Mouse (Mus musculus): ENCODE results near the gene Fam89b. TPM values are rescaled to one million over a fixed set of nuclear protein-coding genes. Genes with fewer than 3 reads are reported as not detected.

Fam89b gene
- polyA plus RNA-seq, 1 experiment from 2014 or later, result 68.6 TPM

GRCm38 (mm10) chr19:5742241-5742641, 12.8 kb upstream of the Fam89b start:
- ATAC-seq (replicated peaks; ENCODE audit: extremely low read depth, insufficient read depth, low FRiP score), result peak; percentile 33
- H3K4me2 ChIP-seq (ENCODE audit: low read depth, low read length), result peak overlapping the region; percentile 96
- H3K4me1 ChIP-seq (ENCODE audit: control insufficient read depth, insufficient read depth, low read length), result peaks cover 47% of the 10 kb centered on the region
- no peaks in the 10 kb centered on the region for H3K9me3 ChIP-seq (replicated peaks; ENCODE audit: control insufficient read depth, low read length)
- under 1% methylated on average over 31 of the region's 32 CpGs for WGBS
- H3K27ac ChIP-seq (ENCODE audit: low read length), result peak overlapping the region; percentile 95
- no peaks in the 10 kb centered on the region for H3K36me3 ChIP-seq (ENCODE audit: control insufficient read depth, insufficient read depth)
- peak overlapping the region; percentile 85 for H3K4me3 ChIP-seq (ENCODE audit: low read length)
- H3K9ac ChIP-seq (ENCODE audit: low read length), result peak overlapping the region; percentile 96
- 0 out of 2 replicates have a peak, but pooled peaks cover 4% of the 10 kb centered on the region for H3K27me3 ChIP-seq (ENCODE audit: control insufficient read depth, insufficient read depth, low read length)

GRCm38 (mm10) chr19:5741641-5742240, 12.3 kb upstream of the Fam89b start:
- H3K27me3 ChIP-seq (ENCODE audit: control insufficient read depth, insufficient read depth, low read length), result 0 out of 2 replicates have a peak, but pooled peaks cover 4% of the 10 kb centered on the region
- H3K4me1 ChIP-seq (ENCODE audit: control insufficient read depth, insufficient read depth, low read length), result peaks cover 47% of the 10 kb centered on the region
- under 1% methylated on average over 53 of the region's 55 CpGs for WGBS
- peak overlapping the region; percentile 95 for H3K27ac ChIP-seq (ENCODE audit: low read length)
- H3K9me3 ChIP-seq (replicated peaks; ENCODE audit: control insufficient read depth, low read length), result no peaks in the 10 kb centered on the region
- H3K4me3 ChIP-seq (ENCODE audit: low read length), result peak overlapping the region; percentile 85
- no peaks in the 10 kb centered on the region for H3K36me3 ChIP-seq (ENCODE audit: control insufficient read depth, insufficient read depth)
- ATAC-seq (replicated peaks; ENCODE audit: extremely low read depth, insufficient read depth, low FRiP score), result peak; percentile 75
- H3K9ac ChIP-seq (ENCODE audit: low read length), result peak overlapping the region; percentile 96
- peak overlapping the region; percentile 96 for H3K4me2 ChIP-seq (ENCODE audit: low read depth, low read length)

- ATAC-seq (replicated peaks; ENCODE audit: extremely low read depth, insufficient read depth, low FRiP score), result peak; percentile 67
- 37% methylated on average over 13 of the region's 14 CpGs for WGBS
Measured at GRCm38 (mm10) chr19:5740320-5741317, 11.2 kb upstream of the Fam89b start, which contains the start of gene Ltbp3. Ltbp3 (plus strand) TSS chr19:5740904.

DNA sequence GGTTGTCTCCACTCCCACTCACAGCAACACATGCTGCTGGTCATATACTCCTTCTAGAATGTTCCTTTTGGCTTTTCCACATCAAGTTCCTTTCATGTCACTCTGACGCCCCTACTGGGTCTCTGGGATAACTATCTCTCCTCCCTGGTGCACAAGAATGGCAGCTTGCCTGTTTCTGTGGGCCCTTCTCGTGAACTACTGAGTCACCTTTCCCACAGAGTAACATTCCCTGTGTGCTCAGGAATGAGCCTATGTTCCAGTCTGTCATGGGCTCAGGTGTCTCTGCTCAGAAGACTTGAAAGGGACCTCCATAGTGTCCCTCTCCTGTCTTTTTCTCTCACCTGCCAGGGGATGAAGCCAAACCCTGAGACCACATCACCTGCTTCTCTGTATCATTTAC, 10.0 kb upstream of the Fam89b start:
- no peaks in the 10 kb centered on the region for H3K9me3 ChIP-seq (replicated peaks; ENCODE audit: control insufficient read depth, low read length)
- no peak overlapping the region for H3K9ac ChIP-seq (ENCODE audit: low read length)
- no peak for ATAC-seq (replicated peaks; ENCODE audit: extremely low read depth, insufficient read depth, low FRiP score)
- peaks cover 33% of the 10 kb centered on the region for H3K4me1 ChIP-seq (ENCODE audit: control insufficient read depth, insufficient read depth, low read length)
- WGBS, result 41% methylated on average over 2 of the region's 2 CpGs
- H3K36me3 ChIP-seq (ENCODE audit: control insufficient read depth, insufficient read depth), result no peaks in the 10 kb centered on the region
- peaks cover 6% of the 10 kb centered on the region; the same call in 1 of the 2 replicates for H3K27me3 ChIP-seq (ENCODE audit: control insufficient read depth, insufficient read depth, low read length)
- H3K27ac ChIP-seq (ENCODE audit: low read length), result no peak overlapping the region
- H3K4me2 ChIP-seq (ENCODE audit: low read depth, low read length), result no peak overlapping the region
- no peak overlapping the region for H3K4me3 ChIP-seq (ENCODE audit: low read length)

More at GRCm38 (mm10) chr19:5740320-5741317, 11.2 kb upstream of the Fam89b start, which contains the start of gene Ltbp3:
- Histone ChIP-seq H3K27me3 (ENCODE audit: control insufficient read depth, insufficient read depth, low read length) (0 out of 2 replicates have a peak, but pooled peaks cover 4% of the 10 kb centered on the region), H3K9me3 (replicated peaks; ENCODE audit: control insufficient read depth, low read length) (no peaks in the 10 kb centered on the region), H3K4me3 (ENCODE audit: low read length) (peak within 1 kb of the TSS; percentile 85), H3K4me2 (ENCODE audit: low read depth, low read length) (peak within 1 kb of the TSS; percentile 96), H3K27ac (ENCODE audit: low read length) (peak within 1 kb of the TSS; percentile 95), H3K4me1 (ENCODE audit: control insufficient read depth, insufficient read depth, low read length) (peaks cover 37% of the 10 kb centered on the region), H3K9ac (ENCODE audit: low read length) (peak within 1 kb of the TSS; percentile 96), H3K36me3 (ENCODE audit: control insufficient read depth, insufficient read depth) (no peaks in the 10 kb centered on the region)

GRCm38 (mm10) chr19:5734325-5734724, 4.9 kb upstream of the Fam89b start:
- Histone ChIP-seq H3K4me2 (ENCODE audit: low read depth, low read length) (no peak overlapping the region), H3K36me3 (ENCODE audit: control insufficient read depth, insufficient read depth) (peaks cover 3% of the 10 kb centered on the region; the same call in 1 of the 2 replicates), H3K27me3 (ENCODE audit: control insufficient read depth, insufficient read depth, low read length) (peaks cover 6% of the 10 kb centered on the region; the same call in 1 of the 2 replicates), H3K4me3 (ENCODE audit: low read length) (no peak overlapping the region), H3K27ac (ENCODE audit: low read length) (no peak overlapping the region), H3K9me3 (replicated peaks; ENCODE audit: control insufficient read depth, low read length) (no peaks in the 10 kb centered on the region), H3K9ac (ENCODE audit: low read length) (no peak overlapping the region), H3K4me1 (ENCODE audit: control insufficient read depth, insufficient read depth, low read length) (peaks cover 11% of the 10 kb centered on the region)
- 67% methylated on average over 9 of the region's 9 CpGs for WGBS
- no peak for ATAC-seq (replicated peaks; ENCODE audit: extremely low read depth, insufficient read depth, low FRiP score)

DNA sequence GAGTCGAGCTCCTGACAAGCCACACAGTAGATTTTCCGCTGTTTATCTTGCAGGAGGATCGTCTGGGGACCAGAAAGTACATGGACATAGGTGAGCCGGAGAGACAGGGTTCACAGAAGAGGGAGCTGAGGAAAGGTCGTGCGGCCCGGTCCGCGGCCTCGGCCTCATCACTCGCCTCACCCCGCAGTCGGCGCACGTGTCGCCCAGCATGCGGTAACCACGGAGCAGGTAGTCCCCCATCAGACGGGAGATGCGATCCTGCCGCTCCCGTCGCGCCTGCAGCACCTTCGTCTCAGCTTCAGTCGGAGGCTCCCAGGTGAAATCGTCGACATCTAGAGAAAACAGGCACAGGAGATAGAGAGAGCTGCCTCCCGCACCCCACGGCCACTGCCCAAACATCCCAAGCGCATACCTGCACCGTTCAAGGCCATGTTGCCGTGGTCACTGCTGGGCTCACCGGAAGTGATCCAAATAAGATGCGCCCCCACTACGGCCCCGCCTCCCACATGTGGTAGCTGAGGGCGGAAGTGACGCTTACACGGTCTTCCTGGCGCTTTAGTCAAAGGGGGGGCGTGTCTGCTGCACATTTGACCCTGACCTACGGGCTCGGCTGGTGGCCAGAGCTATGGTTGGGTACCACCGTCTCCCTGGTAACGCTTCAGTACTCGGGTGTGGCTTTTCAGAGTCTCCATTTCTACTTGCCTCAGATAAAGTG, 2.0 kb upstream of the Fam89b start:
- H3K27ac ChIP-seq (ENCODE audit: low read length), result peak overlapping the region; percentile 49; the same call in 1 of the 2 replicates
- whole genome bisulfite sequencing, result under 1% methylated on average over 47 of the region's 47 CpGs
- H3K4me1 ChIP-seq (ENCODE audit: control insufficient read depth, insufficient read depth, low read length), result peaks cover 34% of the 10 kb centered on the region
- H3K27me3 ChIP-seq (ENCODE audit: control insufficient read depth, insufficient read depth, low read length), result peaks cover 4% of the 10 kb centered on the region; the same call in 1 of the 2 replicates
- H3K36me3 ChIP-seq (ENCODE audit: control insufficient read depth, insufficient read depth), result peaks cover 3% of the 10 kb centered on the region; the same call in 1 of the 2 replicates
- no peaks in the 10 kb centered on the region for H3K9me3 ChIP-seq (replicated peaks; ENCODE audit: control insufficient read depth, low read length)
- H3K9ac ChIP-seq (ENCODE audit: low read length), result peak overlapping the region; percentile 83
- peak overlapping the region; percentile 77 for H3K4me3 ChIP-seq (ENCODE audit: low read length)
- peak overlapping the region; percentile 94 for H3K4me2 ChIP-seq (ENCODE audit: low read depth, low read length)
- peak; percentile 80 for ATAC-seq (replicated peaks; ENCODE audit: extremely low read depth, insufficient read depth, low FRiP score)

DNA sequence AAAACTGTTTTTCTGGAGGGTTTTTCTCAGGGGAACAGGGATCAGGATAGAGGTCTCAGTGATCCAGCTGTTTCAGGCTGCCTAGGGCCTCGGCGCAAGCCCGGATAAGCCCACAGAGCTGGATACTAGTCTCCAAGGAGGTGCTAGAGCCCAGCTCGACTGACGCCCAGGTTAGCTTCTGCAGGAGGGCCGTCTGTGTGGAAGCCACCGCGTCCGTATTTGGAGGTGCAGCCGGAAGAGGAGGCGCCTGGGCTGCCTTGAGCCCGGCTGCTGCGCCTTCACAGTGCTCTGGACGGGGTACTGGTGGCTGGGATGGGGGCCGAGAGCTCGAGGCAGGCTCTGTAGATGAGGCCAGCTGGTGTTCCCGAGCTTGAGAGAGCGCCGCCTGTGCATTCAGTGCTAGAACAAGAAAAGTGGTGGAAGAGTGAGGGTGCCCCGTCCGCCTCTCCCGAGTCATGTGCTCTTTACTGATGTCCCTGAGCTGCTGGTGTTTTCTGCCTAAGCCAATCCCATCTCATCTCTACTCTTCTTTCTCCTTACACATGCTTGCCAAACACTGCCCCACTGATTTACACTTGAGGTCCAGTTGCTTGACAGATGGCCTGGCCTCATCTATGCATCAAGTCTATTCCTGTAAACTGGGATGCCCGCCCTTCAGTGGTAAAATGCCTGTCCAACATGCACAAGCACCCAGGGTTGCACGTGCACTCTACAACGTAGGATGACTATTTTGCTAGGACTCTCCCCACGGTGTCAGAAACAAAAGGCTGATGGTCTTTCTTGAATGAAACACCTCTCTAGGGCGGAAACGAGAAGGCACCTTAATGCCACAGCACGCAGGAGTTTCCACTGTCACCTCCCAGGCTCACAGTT, 1.1 kb upstream of the Fam89b start:
- WGBS, result 72% methylated on average over 29 of the region's 29 CpGs
- Histone ChIP-seq H3K27me3 (ENCODE audit: control insufficient read depth, insufficient read depth, low read length) (peaks cover 4% of the 10 kb centered on the region; the same call in 1 of the 2 replicates), H3K9ac (ENCODE audit: low read length) (peak overlapping the region; percentile 83), H3K36me3 (ENCODE audit: control insufficient read depth, insufficient read depth) (peaks cover 3% of the 10 kb centered on the region; the same call in 1 of the 2 replicates), H3K9me3 (replicated peaks; ENCODE audit: control insufficient read depth, low read length) (no peaks in the 10 kb centered on the region), H3K4me2 (ENCODE audit: low read depth, low read length) (peak overlapping the region; percentile 94), H3K4me1 (ENCODE audit: control insufficient read depth, insufficient read depth, low read length) (peaks cover 35% of the 10 kb centered on the region), H3K4me3 (ENCODE audit: low read length) (peak overlapping the region; percentile 77), H3K27ac (ENCODE audit: low read length) (no peak overlapping the region)
- ATAC-seq (replicated peaks; ENCODE audit: extremely low read depth, insufficient read depth, low FRiP score), result no peak

All from heart, embryonic 16.5 days (tissue).